Mouse (Mus musculus) heart, adult 2 months (tissue): ENCODE measurements at regions not wholly inside any gene's neighbourhood (a gene's known extent, or its start where the extent isn't known, plus 50 kb on each side); places are given as distances from the start of the nearest gene placed in this dataset.

ENCODE experiments used
- EP300 ChIP-seq: fragments of 200-500 bp; IDR thresholded peaks from 2 replicates; pipeline ENCODE4 v1.6.1; 2011; ENCODE audit warnings: low read depth, low read length, control low read depth; ENCODE audit not compliant: insufficient read depth
- POLR2A ChIP-seq: fragments of 200-500 bp; IDR thresholded peaks from 2 replicates; pipeline ENCODE4 v1.6.1; 2011; ENCODE audit warnings: mild to moderate bottlenecking, low read depth, low read length, control low read depth; ENCODE audit not compliant: insufficient read depth

GRCm38 (mm10) chr14:58678781-58679180, 463.9 kb downstream of the 1700129C05Rik start:
- no peak for TF ChIP-seq POLR2A
- no peak for TF ChIP-seq EP300
